Mouse (Mus musculus): ENCODE measurements around the gene Pick1. TPM values are rescaled to one million over a fixed set of nuclear protein-coding genes. Genes with fewer than 3 reads are reported as not detected.
A peak's percentile ranks its signal among the peaks of the same experiment; 100 is the strongest.

The Pick1 gene
- total RNA-seq, 1 experiment: 61.0 TPM

DNA sequence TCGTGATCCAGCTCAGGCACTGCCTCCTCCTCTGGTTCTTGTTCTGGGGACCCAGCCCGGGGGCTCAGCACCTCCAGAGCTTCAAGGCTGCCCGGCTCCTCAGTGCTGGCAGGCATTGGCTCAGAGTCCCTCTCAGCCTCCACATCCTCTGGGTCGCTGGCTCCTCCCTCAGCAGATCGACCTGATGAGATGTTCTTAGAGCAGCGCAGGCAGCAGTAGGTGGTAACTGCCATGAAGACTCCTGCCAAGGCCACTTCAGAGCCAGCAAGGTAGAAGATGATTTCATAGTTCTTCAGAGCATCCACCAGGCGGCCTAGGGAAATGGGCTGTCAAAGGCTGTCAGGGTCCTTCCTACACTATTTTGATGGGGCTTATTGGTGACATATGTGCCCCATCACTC lies 22.2 kb downstream of the Pick1 start:
- no peak for DNase-seq (ENCODE audit: low read depth, low spot score)
- no peak overlapping the region for H3K4me3 ChIP-seq (ENCODE audit: insufficient read depth in 1 of 2, low read depth in 1 of 2, low read length in 2 of 2, poor library complexity in 1 of 2, severe bottlenecking in 1 of 2)
- in situ Hi-C loops (cut with MboI; ENCODE audit: low sequenced_read_pairs in 2 of 2, unreplicated experiment in 2 of 2): no loop called here

DNA sequence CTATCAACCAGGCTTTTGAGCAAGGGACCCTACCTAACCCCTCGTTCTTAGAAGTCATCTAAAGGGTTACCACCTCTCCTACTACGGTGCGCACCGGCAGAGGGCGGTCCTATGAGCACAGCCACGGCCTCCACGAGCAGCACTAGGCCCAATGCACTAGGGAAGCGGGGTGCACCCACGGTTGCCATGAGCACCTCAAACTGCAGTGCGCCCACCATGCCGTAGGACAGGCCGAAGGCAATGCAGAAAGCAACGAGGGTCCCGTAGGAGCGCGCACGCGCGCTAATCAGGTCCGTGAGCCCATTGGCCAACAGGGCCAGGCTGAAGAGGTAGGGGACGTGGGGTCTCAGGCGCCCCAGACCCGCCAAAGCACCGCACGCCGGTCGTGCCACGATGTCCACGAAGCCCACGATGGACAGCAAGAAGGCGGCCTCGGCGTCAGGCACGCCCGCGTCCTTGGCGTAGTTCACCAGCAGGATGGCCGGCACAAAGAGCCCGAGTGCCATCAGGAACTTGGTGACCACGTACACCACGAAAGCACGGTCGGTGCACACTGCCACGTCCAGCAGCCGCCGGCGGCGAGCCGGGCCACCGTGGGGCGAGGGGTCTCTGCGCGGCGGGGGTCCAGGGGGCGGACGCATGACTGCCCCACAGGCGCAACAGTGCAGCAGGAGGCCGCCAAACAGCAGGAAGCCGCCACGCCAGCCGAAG lies 23.0 kb downstream of the Pick1 start:
- Histone ChIP-seq H3K9me3 (ENCODE audit: control insufficient read depth, insufficient read depth, low read depth, low read length) (no peaks in the 10 kb centered on the region), H3K4me1 (ENCODE audit: control insufficient read depth in 2 of 2, insufficient read depth in 2 of 2, low read length in 2 of 2, poor library complexity in 1 of 2) (peaks cover 0 to 8% of the 10 kb centered on the region in 2 experiments; a peak in 1 of 4 replicates), H3K4me3 (ENCODE audit: insufficient read depth in 1 of 2, low read depth in 1 of 2, low read length in 2 of 2, poor library complexity in 1 of 2, severe bottlenecking in 1 of 2) (peak overlapping the region; percentile 55 to 69), H3K36me3 (ENCODE audit: control insufficient read depth, insufficient read depth, low read length, poor library complexity, severe bottlenecking) (peaks cover 13% of the 10 kb centered on the region; the same call in 1 of the 2 replicates), H3K27ac (ENCODE audit: insufficient read depth, low read depth, low read length, poor library complexity, severe bottlenecking) (no peak overlapping the region), H3K9ac (ENCODE audit: insufficient read depth, low read depth, low read length, poor library complexity, severe bottlenecking) (peak overlapping the region; percentile 54; the same call in 1 of the 2 replicates)
- no peak for DNase-seq (ENCODE audit: low read depth, low spot score)
- in situ Hi-C loops (cut with MboI; ENCODE audit: low sequenced_read_pairs in 2 of 2, unreplicated experiment in 2 of 2): no loop called here
- TF ChIP-seq HCFC1 (IDR thresholded peaks at IDR 0.05; ENCODE audit: borderline replicate concordance, insufficient read depth, low read length) (no peak), ZC3H11A (IDR thresholded peaks at IDR 0.05; ENCODE audit: borderline replicate concordance, low read depth, low read length) (no peak), MAFK (IDR thresholded peaks at IDR 0.05; ENCODE audit: insufficient read depth, low read depth, low read length) (no peak), ZNF384 (IDR thresholded peaks at IDR 0.05; ENCODE audit: low read depth, low read length) (no peak), CHD2 (IDR thresholded peaks at IDR 0.05; ENCODE audit: low read depth, low read length) (no peak)

More for the DNA sequence above, 22.2 kb downstream of the Pick1 start:
- TF ChIP-seq ZC3H11A (IDR thresholded peaks at IDR 0.05; ENCODE audit: borderline replicate concordance, low read depth, low read length) (no peak), HCFC1 (IDR thresholded peaks at IDR 0.05; ENCODE audit: borderline replicate concordance, insufficient read depth, low read length) (no peak), MAFK (IDR thresholded peaks at IDR 0.05; ENCODE audit: insufficient read depth, low read depth, low read length) (no peak), ZNF384 (IDR thresholded peaks at IDR 0.05; ENCODE audit: low read depth, low read length) (no peak), CHD2 (IDR thresholded peaks at IDR 0.05; ENCODE audit: low read depth, low read length) (no peak)
- no peaks in the 10 kb centered on the region for H3K9me3 ChIP-seq (ENCODE audit: control insufficient read depth, insufficient read depth, low read depth, low read length)
- H3K9ac ChIP-seq (ENCODE audit: insufficient read depth, low read depth, low read length, poor library complexity, severe bottlenecking): no peak overlapping the region
- H3K36me3 ChIP-seq (ENCODE audit: control insufficient read depth, insufficient read depth, low read length, poor library complexity, severe bottlenecking): peaks cover 17% of the 10 kb centered on the region
- peaks cover 0 to 8% of the 10 kb centered on the region in 2 experiments; a peak in 1 of 4 replicates for H3K4me1 ChIP-seq (ENCODE audit: control insufficient read depth in 2 of 2, insufficient read depth in 2 of 2, low read length in 2 of 2, poor library complexity in 1 of 2)
- H3K27ac ChIP-seq (ENCODE audit: insufficient read depth, low read depth, low read length, poor library complexity, severe bottlenecking): no peak overlapping the region

GRCm38 (mm10) chr15:79252580-79252979 lies 23.6 kb downstream of the Pick1 start:
- H3K36me3 ChIP-seq (ENCODE audit: control insufficient read depth, insufficient read depth, low read length, poor library complexity, severe bottlenecking): peaks cover 9% of the 10 kb centered on the region; the same call in 1 of the 2 replicates
- peak overlapping the region; percentile 54; the same call in 1 of the 2 replicates for H3K9ac ChIP-seq (ENCODE audit: insufficient read depth, low read depth, low read length, poor library complexity, severe bottlenecking)
- TF ChIP-seq ZC3H11A (IDR thresholded peaks at IDR 0.05; ENCODE audit: borderline replicate concordance, low read depth, low read length) (no peak), ZNF384 (IDR thresholded peaks at IDR 0.05; ENCODE audit: low read depth, low read length) (no peak), MAFK (IDR thresholded peaks at IDR 0.05; ENCODE audit: insufficient read depth, low read depth, low read length) (no peak), HCFC1 (IDR thresholded peaks at IDR 0.05; ENCODE audit: borderline replicate concordance, insufficient read depth, low read length) (no peak), CHD2 (IDR thresholded peaks at IDR 0.05; ENCODE audit: low read depth, low read length) (no peak)
- no peak overlapping the region for H3K27ac ChIP-seq (ENCODE audit: insufficient read depth, low read depth, low read length, poor library complexity, severe bottlenecking)
- no peaks in the 10 kb centered on the region for H3K9me3 ChIP-seq (ENCODE audit: control insufficient read depth, insufficient read depth, low read depth, low read length)
- in situ Hi-C loops (cut with MboI; ENCODE audit: low sequenced_read_pairs in 2 of 2, unreplicated experiment in 2 of 2): no loop called here
- DNase-seq (ENCODE audit: low read depth, low spot score): no peak
- peak overlapping the region; percentile 55 to 69; a peak in 3 of 4 replicates for H3K4me3 ChIP-seq (ENCODE audit: insufficient read depth in 1 of 2, low read depth in 1 of 2, low read length in 2 of 2, poor library complexity in 1 of 2, severe bottlenecking in 1 of 2)
- peaks cover 0 to 8% of the 10 kb centered on the region in 2 experiments; a peak in 1 of 4 replicates for H3K4me1 ChIP-seq (ENCODE audit: control insufficient read depth in 2 of 2, insufficient read depth in 2 of 2, low read length in 2 of 2, poor library complexity in 1 of 2)

DNA sequence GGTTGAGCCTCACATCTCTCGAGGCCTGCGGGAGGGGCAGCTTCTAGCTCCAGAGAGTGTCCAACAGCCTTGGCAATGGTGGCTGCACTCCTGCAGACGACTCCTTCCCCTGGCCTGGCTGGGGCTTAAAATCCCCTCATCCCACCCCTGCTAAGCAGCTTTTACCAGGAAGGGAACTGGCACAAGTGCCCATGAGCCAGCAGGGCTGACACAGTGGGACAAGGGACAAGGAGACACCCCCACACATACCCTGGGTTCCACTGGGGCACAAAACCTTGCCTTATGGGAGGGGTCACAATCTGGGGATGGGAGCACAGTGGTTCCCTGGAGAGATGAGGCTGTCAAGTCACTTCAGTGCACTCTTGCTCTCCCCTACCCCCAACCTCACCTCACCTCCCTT lies 25.7 kb downstream of the Pick1 start, which contains the start of gene Slc16a8:
Slc16a8 (minus strand) TSS at position 101 of the 400 bp plus-strand sequence.
- no peaks in the 10 kb centered on the region for H3K9me3 ChIP-seq (ENCODE audit: control insufficient read depth, insufficient read depth, low read depth, low read length)
- no peak within 1 kb of the TSS for H3K27ac ChIP-seq (ENCODE audit: insufficient read depth, low read depth, low read length, poor library complexity, severe bottlenecking)
- TF ChIP-seq ZNF384 (IDR thresholded peaks at IDR 0.05; ENCODE audit: low read depth, low read length): no peak
- no peak for TF ChIP-seq MAFK (IDR thresholded peaks at IDR 0.05; ENCODE audit: insufficient read depth, low read depth, low read length)
- TF ChIP-seq HCFC1 (IDR thresholded peaks at IDR 0.05; ENCODE audit: borderline replicate concordance, insufficient read depth, low read length): no peak
- TF ChIP-seq CHD2 (IDR thresholded peaks at IDR 0.05; ENCODE audit: low read depth, low read length): no peak
- TF ChIP-seq ZC3H11A (IDR thresholded peaks at IDR 0.05; ENCODE audit: borderline replicate concordance, low read depth, low read length): no peak
- no peak for DNase-seq (ENCODE audit: low read depth, low spot score)
- H3K9ac ChIP-seq (ENCODE audit: insufficient read depth, low read depth, low read length, poor library complexity, severe bottlenecking): no peak within 1 kb of the TSS
- H3K4me1 ChIP-seq (ENCODE audit: control insufficient read depth in 2 of 2, insufficient read depth in 2 of 2, low read length in 2 of 2, poor library complexity in 1 of 2): peaks cover 0 to 8% of the 10 kb centered on the region in 2 experiments; a peak in 1 of 4 replicates
- in situ Hi-C loops (cut with MboI; ENCODE audit: low sequenced_read_pairs in 2 of 2, unreplicated experiment in 2 of 2): no loop called here
- H3K36me3 ChIP-seq (ENCODE audit: control insufficient read depth, insufficient read depth, low read length, poor library complexity, severe bottlenecking): no peaks in the 10 kb centered on the region
- no peak within 1 kb of the TSS for H3K4me3 ChIP-seq (ENCODE audit: insufficient read depth in 1 of 2, low read depth in 1 of 2, low read length in 2 of 2, poor library complexity in 1 of 2, severe bottlenecking in 1 of 2)

Measured in ES-E14 (cell line).